Mouse (Mus musculus) testis, adult 10 weeks (tissue): Measurements from ENCODE around the gene Mrpl28. TPM values are rescaled to one million over a fixed set of nuclear protein-coding genes. Genes with fewer than 3 reads are reported as not detected.

Experiments used
- polyA plus RNA-seq: library from polyadenylated mRNA; stranded (reverse); fragments of 350-450 nt; fragmentation: Illumina TruSeq; extraction: RNeasy Lipid Tissue Mini Kit (QIAGEN cat#74804); gene quantifications from one replicate; pipeline ENCODE4 v1.2.3, GENCODE M21; 2014; ENCODE audit warnings: low read depth, low replicate concordance

Gene Mrpl28
- 5.5 TPM for polyA plus RNA-seq

DNA sequence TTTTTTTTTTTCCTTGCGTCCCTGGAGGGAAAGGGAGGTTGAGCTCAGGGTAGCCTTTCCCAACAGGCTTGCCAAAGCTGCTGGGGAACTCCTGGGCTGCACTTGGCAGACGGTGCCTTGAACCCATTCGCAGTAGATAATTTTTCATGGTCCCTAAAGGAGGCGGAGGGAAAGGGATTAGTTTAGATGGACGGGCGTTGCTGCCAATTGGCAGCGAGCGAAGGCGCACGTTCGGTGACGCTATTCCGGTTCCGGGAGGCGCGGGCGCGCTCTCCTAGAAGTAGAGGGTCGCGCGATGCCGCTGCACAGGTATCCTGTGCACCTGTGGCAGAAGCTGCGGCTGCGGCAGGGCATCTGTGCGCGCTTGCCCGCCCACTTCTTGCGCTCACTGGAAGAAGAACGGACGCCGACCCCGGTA is at the start of gene Mrpl28:
Gene Mrpl28 (plus strand): TSS at position 234 of the 418 bp plus-strand sequence.

DNA sequence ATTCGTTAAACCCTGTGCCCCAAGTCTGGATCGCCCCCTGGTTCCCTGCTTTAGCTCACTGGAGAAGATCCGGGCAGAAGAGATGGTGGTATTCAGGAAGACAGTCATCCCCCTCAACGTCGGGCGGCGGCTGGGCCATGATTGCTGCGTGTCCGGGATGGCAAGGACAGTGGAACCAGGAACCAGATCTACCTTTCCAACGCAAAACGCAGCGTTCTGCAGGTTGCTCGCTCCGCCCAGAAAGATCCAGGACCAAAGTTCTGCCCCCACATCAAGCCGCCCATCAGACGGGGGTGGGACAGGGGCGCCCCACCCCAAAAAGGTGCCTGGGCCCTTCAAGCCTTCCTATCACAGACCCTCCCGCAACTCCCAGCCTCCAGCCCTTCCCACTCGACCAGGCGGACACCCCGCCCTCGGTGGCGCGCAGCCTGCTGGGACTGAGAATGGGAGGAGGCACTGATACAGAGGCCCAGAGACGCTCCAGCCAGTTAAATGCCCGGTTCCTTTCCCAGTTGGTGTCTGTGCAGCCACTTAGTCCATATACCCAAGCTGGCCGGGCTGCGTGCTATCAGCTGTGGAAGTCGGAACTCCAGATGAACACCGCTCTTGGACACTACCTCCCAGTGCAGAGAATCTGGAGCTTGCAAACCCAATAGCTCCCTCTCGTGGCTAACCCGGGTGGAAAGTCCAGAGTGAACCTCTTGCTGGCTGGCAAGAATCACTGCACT is 33.2 kb upstream of the Mrpl28 start, which contains the start of gene Decr2:
Gene Decr2 (minus strand): TSS at position 433 of the 728 bp plus-strand sequence.

DNA sequence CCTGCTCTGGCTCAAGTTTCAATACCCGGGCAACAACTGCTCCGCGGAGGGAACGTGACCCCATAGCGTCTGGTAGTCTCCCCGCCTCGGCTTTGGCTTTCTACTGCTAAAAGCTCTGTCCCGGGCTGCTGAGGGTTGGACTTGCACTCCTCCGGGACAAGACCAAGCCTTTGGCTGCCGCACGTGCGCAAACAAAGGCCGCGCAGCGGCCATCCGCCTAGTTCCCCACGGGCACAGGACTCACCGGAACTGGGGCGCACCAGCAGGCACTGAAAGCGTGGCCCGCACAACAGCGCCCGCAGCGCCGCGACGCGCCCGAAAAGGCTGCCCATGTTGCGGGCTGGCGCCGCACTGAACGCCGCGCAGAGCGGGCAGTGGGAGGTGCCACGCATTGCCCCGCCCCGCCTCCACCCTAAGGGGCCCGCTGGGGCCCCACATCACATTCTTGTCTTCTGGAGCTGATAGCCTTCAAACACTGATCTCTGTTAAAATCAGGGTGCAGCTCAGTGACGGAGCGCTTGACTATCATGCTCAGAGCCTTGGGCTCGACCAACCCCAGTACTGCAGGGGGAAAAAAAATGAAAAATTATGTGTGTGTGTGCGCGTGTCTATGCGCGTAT is 28.1 kb upstream of the Mrpl28 start, which contains the start of gene Nme4:
Gene Nme4 (minus strand): TSS at position 482 of the 620 bp plus-strand sequence.

GRCm38 (mm10) chr17:26113181-26113948 is 9.9 kb upstream of the Mrpl28 start, which contains the start of gene Tmem8:
TSS of gene Tmem8 (plus strand) at chr17:26113299.

GRCm38 (mm10) chr17:26138239-26138836 is 15.0 kb downstream of the Mrpl28 start, which contains the start of gene Axin1:
TSS of gene Axin1 (plus strand) at chr17:26138688.

Other genes with a start within 250 kb of the Mrpl28 start
- gene Mettl26, start 248.4 kb upstream of the Mrpl28 start, polyA plus RNA-seq: 11.0 TPM
- gene Wfikkn1, start 242.6 kb upstream of the Mrpl28 start, polyA plus RNA-seq: not detected
- gene Rab40c, start 203.8 kb upstream of the Mrpl28 start, polyA plus RNA-seq: 1.7 TPM
- 4.1 TPM for gene Pigq, start 178.6 kb upstream of the Mrpl28 start, polyA plus RNA-seq
- not detected for gene Nhlrc4, start 178.5 kb upstream of the Mrpl28 start, polyA plus RNA-seq
- gene A930017K11Rik, start 170.9 kb upstream of the Mrpl28 start, polyA plus RNA-seq: not detected
- gene Capn15, start 137.7 kb upstream of the Mrpl28 start, polyA plus RNA-seq: 0.77 TPM
- gene Rab11fip3, start 53.9 kb upstream of the Mrpl28 start, polyA plus RNA-seq: 5.5 TPM
- gene Decr2, start 33.2 kb upstream of the Mrpl28 start, polyA plus RNA-seq: 4.7 TPM
- gene Nme4, start 27.9 kb upstream of the Mrpl28 start, polyA plus RNA-seq: 0.39 TPM
- 12.6 TPM for gene Tmem8, start 10.2 kb upstream of the Mrpl28 start, polyA plus RNA-seq
- gene Axin1, start 15.2 kb downstream of the Mrpl28 start, polyA plus RNA-seq: 28.3 TPM
- gene Pdia2, start 75.6 kb downstream of the Mrpl28 start, polyA plus RNA-seq: not detected
- 0.63 TPM for gene Rgs11, start 79.5 kb downstream of the Mrpl28 start, polyA plus RNA-seq
- 0.28 TPM for gene Arhgdig, start 84.3 kb downstream of the Mrpl28 start, polyA plus RNA-seq
- 28.6 TPM for gene Fam234a, start 120.7 kb downstream of the Mrpl28 start, polyA plus RNA-seq
- 38.5 TPM for gene Luc7l, start 129.4 kb downstream of the Mrpl28 start, polyA plus RNA-seq